Mouse (Mus musculus) kidney, adult 2 months (tissue): ENCODE results near the gene Bcar1.

Source experiments
- CTCF ChIP-seq: fragments of 200-500 bp; conservative IDR thresholded peaks from 2 replicates; pipeline ENCODE4 v1.5.1; 2011; ENCODE audit warnings: low read depth, mild to moderate bottlenecking, control low read depth, low read length, moderate library complexity, mixed read lengths; ENCODE audit not compliant: insufficient read depth, insufficient read length
- POLR2A ChIP-seq: fragments of 200-500 bp; IDR thresholded peaks from one replicate; pipeline ENCODE4 v1.6.1; 2011; ENCODE audit warnings: low read depth, low read length, control low read depth

GRCm38 (mm10) chr8:111728481-111728880, 15.1 kb downstream of the Bcar1 start:
- TF ChIP-seq CTCF (no peak), POLR2A (no peak)
